Mouse (Mus musculus) kidney, postnatal 14 days (tissue): ENCODE measurements around the gene Tm9sf4.

Source experiments
- DNase-seq: peaks from one replicate; pipeline ENCODE4 v3.0.0; 2022; ENCODE audit warnings: mixed read lengths

The Tm9sf4 gene

GRCm38 (mm10) chr2:153161684-153162080 is 579 bp downstream of the Tm9sf4 start:
- no peak for DNase-seq

- no peak for DNase-seq
Measured at GRCm38 (mm10) chr2:153167136-153167535, 6.0 kb downstream of the Tm9sf4 start.

- DNase-seq = no peak
Measured at GRCm38 (mm10) chr2:153168134-153168820, 7.2 kb downstream of the Tm9sf4 start.

GRCm38 (mm10) chr2:153170490-153171224 is 9.6 kb downstream of the Tm9sf4 start:
- DNase-seq = no peak

GRCm38 (mm10) chr2:153171966-153172365 is 10.9 kb downstream of the Tm9sf4 start:
- no peak for DNase-seq

- DNase-seq = no peak
Measured at GRCm38 (mm10) chr2:153175995-153176570, 15.0 kb downstream of the Tm9sf4 start.

GRCm38 (mm10) chr2:153177188-153177587 is 16.1 kb downstream of the Tm9sf4 start:
- DNase-seq = no peak

- DNase-seq = peak; percentile 51
Measured at GRCm38 (mm10) chr2:153179126-153179860, 18.2 kb downstream of the Tm9sf4 start.

GRCm38 (mm10) chr2:153179961-153180360 is 18.9 kb downstream of the Tm9sf4 start:
- DNase-seq = no peak

- no peak for DNase-seq
Measured at GRCm38 (mm10) chr2:153186176-153186591, 25.1 kb downstream of the Tm9sf4 start.

- DNase-seq = no peak
Measured at GRCm38 (mm10) chr2:153187848-153188247, 26.7 kb downstream of the Tm9sf4 start.

GRCm38 (mm10) chr2:153191242-153191641 is 30.1 kb downstream of the Tm9sf4 start:
- no peak for DNase-seq

- no peak for DNase-seq
Measured at GRCm38 (mm10) chr2:153194255-153194654, 33.2 kb downstream of the Tm9sf4 start.

- no peak for DNase-seq
Measured at GRCm38 (mm10) chr2:153198485-153198884, 37.4 kb downstream of the Tm9sf4 start.

GRCm38 (mm10) chr2:153199114-153199513 is 38.0 kb downstream of the Tm9sf4 start:
- DNase-seq = no peak

- DNase-seq = no peak
Measured at GRCm38 (mm10) chr2:153202766-153203165, 41.7 kb downstream of the Tm9sf4 start.

GRCm38 (mm10) chr2:153208149-153208548 is 47.0 kb downstream of the Tm9sf4 start:
- no peak for DNase-seq

GRCm38 (mm10) chr2:153209286-153209685 is 48.2 kb downstream of the Tm9sf4 start:
- no peak for DNase-seq

GRCm38 (mm10) chr2:153211451-153211850 is 50.3 kb downstream of the Tm9sf4 start:
- DNase-seq = no peak

GRCm38 (mm10) chr2:153213351-153213750 is 52.2 kb downstream of the Tm9sf4 start:
- no peak for DNase-seq

- DNase-seq = no peak
Measured at GRCm38 (mm10) chr2:153214771-153215259, 53.7 kb downstream of the Tm9sf4 start.

GRCm38 (mm10) chr2:153215421-153215820 is 54.3 kb downstream of the Tm9sf4 start:
- no peak for DNase-seq

- DNase-seq = no peak
Measured at GRCm38 (mm10) chr2:153217826-153218340, 56.8 kb downstream of the Tm9sf4 start.
